Mouse (Mus musculus): Measurements from ENCODE around the gene Ndufaf3. TPM values are rescaled to one million over a fixed set of nuclear protein-coding genes. Genes with fewer than 3 reads are reported as not detected.

The Ndufaf3 gene
- polyA plus RNA-seq, 1 experiment from 2014 or later, result 42.4 TPM

DNA sequence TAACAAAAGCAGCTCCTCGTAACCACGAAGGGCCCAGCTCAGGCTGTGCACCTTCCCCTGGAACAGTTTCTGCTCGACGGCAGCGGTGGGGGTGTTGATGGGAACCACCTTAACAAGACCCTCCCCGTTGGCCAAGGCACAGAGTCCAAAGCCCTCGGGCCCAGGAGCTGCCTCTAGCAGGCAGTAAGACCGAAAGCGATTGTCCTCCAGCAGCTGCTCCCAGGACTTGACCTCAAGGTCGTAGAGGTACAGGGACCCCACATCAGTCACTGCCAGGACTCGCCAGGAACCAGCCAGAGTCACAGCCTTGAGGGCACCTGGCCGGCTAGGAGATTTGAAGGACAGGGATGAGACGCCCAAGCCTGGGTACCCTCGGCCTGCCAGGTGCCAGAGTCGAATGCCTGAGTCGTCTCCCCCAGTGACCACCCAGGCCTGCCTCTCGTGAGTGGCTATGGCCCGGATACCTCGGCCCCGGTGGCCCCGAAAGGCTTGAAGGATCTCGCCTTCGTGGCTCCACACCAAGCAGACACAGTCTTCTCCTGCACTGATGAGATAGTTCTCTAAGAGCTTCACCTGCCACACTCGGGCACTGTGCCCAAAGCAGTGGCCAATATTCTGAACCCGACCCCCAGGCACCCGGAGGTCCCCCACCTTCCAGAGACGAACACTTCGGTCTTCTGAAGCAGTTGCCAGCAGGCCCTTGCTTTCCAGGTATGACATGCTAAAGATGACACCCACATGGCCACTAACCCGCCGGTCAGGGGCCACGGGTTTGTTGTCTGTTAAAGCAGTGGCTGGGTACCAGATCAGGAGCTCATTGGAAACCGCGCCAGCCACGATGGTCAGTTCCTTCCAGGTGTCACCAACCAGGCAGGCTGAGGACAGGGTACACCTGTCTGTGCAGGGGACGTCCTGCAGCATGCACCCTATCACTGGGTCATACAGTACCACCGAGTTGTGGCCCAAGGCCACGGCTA lies 8.4 kb upstream of the Ndufaf3 start:
- 73% methylated on average over 37 of the region's 37 CpGs for WGBS
- no peak for TF ChIP-seq CTCF (IDR thresholded peaks at IDR 0.05; ENCODE audit: low read depth)
- TF ChIP-seq EP300 (optimal IDR thresholded peaks at IDR 0.05), result no peak
- Histone ChIP-seq H3K4me1 (replicated peaks; ENCODE audit: control insufficient read depth, insufficient read depth) (0 out of 2 replicates have a peak, but pooled peaks cover 2% of the 10 kb centered on the region), H3K27ac (replicated peaks) (no peak overlapping the region), H3K9ac (ENCODE audit: low read length) (no peak overlapping the region), H3K4me2 (replicated peaks; ENCODE audit: low read depth) (no peak overlapping the region), H3K36me3 (ENCODE audit: control insufficient read depth, insufficient read depth, low read length) (peaks cover 21% of the 10 kb centered on the region), H3K4me3 (ENCODE audit: low read depth, low read length) (no peak overlapping the region), H3K27me3 (ENCODE audit: control insufficient read depth, insufficient read depth, low read length) (no peaks in the 10 kb centered on the region), H3K9me3 (ENCODE audit: control insufficient read depth, low read length) (no peaks in the 10 kb centered on the region)
- no peak for ATAC-seq (ENCODE audit: low FRiP score, low TSS enrichment)
- DNase-seq (ENCODE audit: low spot score), result no peak

DNA sequence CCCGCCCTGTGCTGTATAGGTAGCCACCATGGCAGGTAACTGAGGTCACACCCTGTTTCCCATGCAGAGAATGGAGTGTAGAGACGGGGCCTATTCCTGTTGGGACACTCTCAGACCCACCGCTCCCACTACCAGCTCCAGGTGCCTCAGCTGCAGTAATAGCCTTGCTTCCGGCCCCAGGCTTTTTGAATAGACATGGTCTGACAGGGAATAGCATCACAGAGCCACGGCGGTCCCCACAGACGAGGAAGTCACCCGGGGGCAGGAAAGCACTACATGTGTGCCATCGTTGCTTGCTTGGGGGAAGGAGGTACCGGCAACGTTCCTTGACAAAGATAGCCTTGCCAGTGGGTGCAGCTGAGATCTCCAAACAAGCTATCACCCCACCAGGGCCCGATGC lies 7.7 kb upstream of the Ndufaf3 start:
- WGBS, result 93% methylated on average over 12 of the region's 12 CpGs
- peaks cover 21% of the 10 kb centered on the region for H3K36me3 ChIP-seq (ENCODE audit: control insufficient read depth, insufficient read depth, low read length)
- DNase-seq (ENCODE audit: low spot score), result no peak

DNA sequence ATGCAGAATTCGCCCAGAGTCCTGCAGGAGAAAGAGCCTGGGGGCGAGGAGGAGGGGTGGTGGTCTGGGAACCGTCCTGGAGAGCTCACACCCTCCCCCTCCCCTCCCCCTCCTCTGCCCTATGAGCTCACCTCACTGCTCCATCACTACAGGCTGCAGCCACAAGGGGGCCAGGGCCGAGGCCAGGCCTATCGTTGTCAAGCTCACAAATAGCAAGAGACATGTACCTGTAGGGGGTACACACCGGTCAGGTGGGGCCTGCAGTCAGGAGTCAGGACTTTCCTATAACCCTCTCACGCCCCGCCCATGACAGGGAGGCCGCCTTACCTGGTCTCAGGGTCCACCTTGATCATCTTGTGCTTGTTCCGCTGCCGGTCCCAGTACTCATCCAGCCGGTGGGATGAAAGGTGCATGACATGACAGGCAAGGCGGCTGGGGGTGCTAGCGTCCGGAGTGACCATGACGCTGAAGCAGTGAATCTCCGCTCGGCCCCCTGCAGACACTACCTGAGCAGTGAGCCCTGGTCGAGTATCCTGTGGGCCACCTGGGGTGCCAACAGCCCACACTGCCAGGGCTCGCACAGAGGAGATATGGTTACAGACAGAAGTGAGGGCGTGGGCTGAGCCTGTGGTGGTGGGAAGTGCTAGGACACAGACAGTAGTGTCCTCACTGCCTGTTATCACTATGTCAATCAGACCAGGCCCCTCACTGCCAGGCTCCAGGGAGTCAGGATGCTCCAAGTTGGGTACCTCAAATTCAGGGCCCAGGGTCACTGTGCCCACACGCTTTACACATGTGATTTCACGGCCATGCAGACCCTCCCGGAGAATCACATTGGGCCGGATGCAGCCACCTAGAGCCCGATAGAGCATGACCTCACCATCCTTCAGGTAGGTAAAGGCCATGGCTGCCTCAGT lies 6.8 kb upstream of the Ndufaf3 start:
- Histone ChIP-seq H3K9me3 (ENCODE audit: control insufficient read depth, low read length) (no peaks in the 10 kb centered on the region), H3K4me3 (ENCODE audit: low read depth, low read length) (no peak overlapping the region), H3K36me3 (ENCODE audit: control insufficient read depth, insufficient read depth, low read length) (peaks cover 21% of the 10 kb centered on the region), H3K27ac (replicated peaks) (no peak overlapping the region), H3K4me1 (replicated peaks; ENCODE audit: control insufficient read depth, insufficient read depth) (0 out of 2 replicates have a peak, but pooled peaks cover 2% of the 10 kb centered on the region), H3K9ac (ENCODE audit: low read length) (no peak overlapping the region), H3K4me2 (replicated peaks; ENCODE audit: low read depth) (no peak overlapping the region), H3K27me3 (ENCODE audit: control insufficient read depth, insufficient read depth, low read length) (no peaks in the 10 kb centered on the region)
- TF ChIP-seq EP300 (optimal IDR thresholded peaks at IDR 0.05) (no peak), CTCF (IDR thresholded peaks at IDR 0.05; ENCODE audit: low read depth) (peak; percentile 80)
- WGBS, result 58% methylated on average over 26 of the region's 26 CpGs
- DNase-seq (ENCODE audit: low spot score), result peak; percentile 85
- ATAC-seq (ENCODE audit: low FRiP score, low TSS enrichment), result 0 out of 2 replicates have a peak, but pooled peaks have one; percentile 10

More for the DNA sequence above, 7.7 kb upstream of the Ndufaf3 start:
- H3K9me3 ChIP-seq (ENCODE audit: control insufficient read depth, low read length), result no peaks in the 10 kb centered on the region
- H3K27ac ChIP-seq (replicated peaks), result no peak overlapping the region
- TF ChIP-seq CTCF (IDR thresholded peaks at IDR 0.05; ENCODE audit: low read depth), result no peak
- no peak for TF ChIP-seq EP300 (optimal IDR thresholded peaks at IDR 0.05)
- H3K4me1 ChIP-seq (replicated peaks; ENCODE audit: control insufficient read depth, insufficient read depth), result 0 out of 2 replicates have a peak, but pooled peaks cover 2% of the 10 kb centered on the region
- no peak overlapping the region for H3K4me3 ChIP-seq (ENCODE audit: low read depth, low read length)
- no peak overlapping the region for H3K9ac ChIP-seq (ENCODE audit: low read length)
- no peak for ATAC-seq (ENCODE audit: low FRiP score, low TSS enrichment)
- H3K27me3 ChIP-seq (ENCODE audit: control insufficient read depth, insufficient read depth, low read length), result no peaks in the 10 kb centered on the region
- no peak overlapping the region for H3K4me2 ChIP-seq (replicated peaks; ENCODE audit: low read depth)

DNA sequence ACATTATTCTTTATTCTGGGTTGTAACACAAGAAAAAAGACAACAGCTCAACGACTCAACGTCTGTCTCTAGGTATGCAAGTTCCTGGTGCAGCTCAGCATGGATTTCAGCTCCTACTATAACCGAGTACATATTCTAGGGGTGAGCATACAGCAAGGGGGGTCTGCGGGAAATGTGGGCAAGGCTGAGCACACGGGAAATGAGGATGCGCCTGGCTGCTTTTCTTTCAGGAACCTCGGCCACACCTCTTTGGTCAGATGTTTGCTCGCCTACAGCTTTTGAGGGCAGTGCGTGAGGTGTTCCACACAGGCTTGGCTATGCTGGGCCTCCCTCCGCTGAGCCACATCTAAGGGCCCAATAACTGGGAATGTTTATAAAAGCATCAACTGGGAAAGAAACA lies 5.1 kb upstream of the Ndufaf3 start:
- no peak overlapping the region for H3K4me3 ChIP-seq (ENCODE audit: low read depth, low read length)
- ATAC-seq (ENCODE audit: low FRiP score, low TSS enrichment), result no peak
- H3K4me1 ChIP-seq (replicated peaks; ENCODE audit: control insufficient read depth, insufficient read depth), result peaks cover 3% of the 10 kb centered on the region

GRCm38 (mm10) chr9:108571401-108571973 lies 4.3 kb upstream of the Ndufaf3 start:
- no peak overlapping the region for H3K4me3 ChIP-seq (ENCODE audit: low read depth, low read length)
- H3K9ac ChIP-seq (ENCODE audit: low read length), result no peak overlapping the region
- no peak overlapping the region for H3K27ac ChIP-seq (replicated peaks)
- no peaks in the 10 kb centered on the region for H3K9me3 ChIP-seq (ENCODE audit: control insufficient read depth, low read length)
- peaks cover 3% of the 10 kb centered on the region for H3K4me1 ChIP-seq (replicated peaks; ENCODE audit: control insufficient read depth, insufficient read depth)
- H3K36me3 ChIP-seq (ENCODE audit: control insufficient read depth, insufficient read depth, low read length), result peaks cover 21% of the 10 kb centered on the region
- DNase-seq (ENCODE audit: low spot score), result no peak
- H3K27me3 ChIP-seq (ENCODE audit: control insufficient read depth, insufficient read depth, low read length), result no peaks in the 10 kb centered on the region
- no peak for ATAC-seq (ENCODE audit: low FRiP score, low TSS enrichment)
- TF ChIP-seq CTCF (IDR thresholded peaks at IDR 0.05; ENCODE audit: low read depth), result no peak
- no peak for TF ChIP-seq EP300 (optimal IDR thresholded peaks at IDR 0.05)
- no peak overlapping the region for H3K4me2 ChIP-seq (replicated peaks; ENCODE audit: low read depth)
- 92% methylated on average over 16 of the region's 16 CpGs for WGBS

More for the DNA sequence above, 5.1 kb upstream of the Ndufaf3 start:
- H3K4me2 ChIP-seq (replicated peaks; ENCODE audit: low read depth), result no peak overlapping the region
- TF ChIP-seq EP300 (optimal IDR thresholded peaks at IDR 0.05) (no peak), CTCF (IDR thresholded peaks at IDR 0.05; ENCODE audit: low read depth) (no peak)
- 69% methylated on average over 10 of the region's 10 CpGs for WGBS
- no peak overlapping the region for H3K9ac ChIP-seq (ENCODE audit: low read length)
- no peak for DNase-seq (ENCODE audit: low spot score)
- peaks cover 21% of the 10 kb centered on the region for H3K36me3 ChIP-seq (ENCODE audit: control insufficient read depth, insufficient read depth, low read length)
- no peaks in the 10 kb centered on the region for H3K27me3 ChIP-seq (ENCODE audit: control insufficient read depth, insufficient read depth, low read length)
- no peaks in the 10 kb centered on the region for H3K9me3 ChIP-seq (ENCODE audit: control insufficient read depth, low read length)
- no peak overlapping the region for H3K27ac ChIP-seq (replicated peaks)

All from stomach, postnatal 0 days (tissue).